Mouse (Mus musculus) lung, adult 2 months (tissue): ENCODE results near the gene Slc10a1.

Source experiments
- CTCF ChIP-seq: fragments of 200-500 bp; IDR thresholded peaks from 2 replicates; pipeline ENCODE4 v1.5.1; 2011; ENCODE audit warnings: mild to moderate bottlenecking, low read length, control low read depth; ENCODE audit not compliant: insufficient read depth
- POLR2A ChIP-seq: fragments of 200-500 bp; IDR thresholded peaks from 2 replicates; pipeline ENCODE4 v1.6.1; 2011; ENCODE audit warnings: low read depth, mild to moderate bottlenecking, control low read depth, low read length, borderline replicate concordance; ENCODE audit errors: extremely low read depth

- TF ChIP-seq CTCF (no peak), POLR2A (no peak)
These were observed 45.0 kb upstream of the Slc10a1 start for GRCm38 (mm10) chr12:81013496-81013895.
